Mouse (Mus musculus) C2C12 (cell line): Measurements from ENCODE around the gene Gnaq.

ENCODE experiments used
- CTCF ChIP-seq: IDR thresholded peaks from one replicate; pipeline ENCODE4 v1.5.1; 2011; ENCODE audit not compliant: control insufficient read depth, insufficient read depth, insufficient read length
- FOSL1 ChIP-seq: IDR thresholded peaks from one replicate; pipeline ENCODE4 v1.8.0; 2011; ENCODE audit warnings: mild to moderate bottlenecking, low read length; ENCODE audit not compliant: poor library complexity, insufficient read depth, severe bottlenecking
- MYOD1 ChIP-seq: IDR thresholded peaks from one replicate; pipeline ENCODE4 v1.6.1; 2011; ENCODE audit warnings: low read depth; ENCODE audit not compliant: control insufficient read depth, insufficient read length
- MYOG ChIP-seq: IDR thresholded peaks from one replicate; pipeline ENCODE4 v1.6.1; 2011; ENCODE audit not compliant: control insufficient read depth, insufficient read length; ENCODE audit errors: extremely low read depth
- USF1 ChIP-seq: IDR thresholded peaks from one replicate; pipeline ENCODE4 v1.6.1; 2011; ENCODE audit warnings: low read depth, mild to moderate bottlenecking, control low read depth, moderate library complexity

DNA sequence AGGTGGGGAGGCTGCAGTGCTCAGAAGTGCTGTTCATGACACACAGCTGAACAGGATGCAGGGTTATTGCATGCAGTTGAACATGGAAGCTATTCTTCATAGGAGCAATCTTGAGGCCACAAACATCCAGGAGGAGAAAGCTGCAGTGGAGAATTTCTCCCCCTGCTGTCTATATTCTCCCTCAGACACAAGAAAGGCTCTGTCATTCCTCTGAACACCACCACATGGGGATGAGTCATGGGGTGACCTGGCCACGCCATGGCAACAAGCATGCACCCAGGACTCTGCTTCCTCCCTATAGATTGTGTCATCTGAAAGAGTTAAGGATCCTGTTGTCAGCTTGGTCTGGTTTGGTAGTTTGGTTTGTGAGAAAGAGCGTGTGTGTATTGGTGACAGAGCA, 239.0 kb downstream of the Gnaq start:
- no peak for TF ChIP-seq CTCF
- peak; percentile 18 for TF ChIP-seq FOSL1
- no peak for TF ChIP-seq MYOG
- no peak for TF ChIP-seq USF1
- TF ChIP-seq MYOD1, result no peak
